Mouse (Mus musculus) ovary, adult 2 months (tissue): ENCODE results near the gene Smyd4. TPM values are rescaled to one million over a fixed set of nuclear protein-coding genes. Genes with fewer than 3 reads are reported as not detected.

Experiments used
- polyA plus RNA-seq: library from polyadenylated mRNA; depleted of rRNA; stranded (reverse); fragments of >200 nt; gene quantifications from 2 replicates; pipeline ENCODE4 v1.2.3, GENCODE M21; 2012; rRNA removed

The Smyd4 gene
- polyA plus RNA-seq, result 5.8 and 6.2 TPM in 2 replicates

DNA sequence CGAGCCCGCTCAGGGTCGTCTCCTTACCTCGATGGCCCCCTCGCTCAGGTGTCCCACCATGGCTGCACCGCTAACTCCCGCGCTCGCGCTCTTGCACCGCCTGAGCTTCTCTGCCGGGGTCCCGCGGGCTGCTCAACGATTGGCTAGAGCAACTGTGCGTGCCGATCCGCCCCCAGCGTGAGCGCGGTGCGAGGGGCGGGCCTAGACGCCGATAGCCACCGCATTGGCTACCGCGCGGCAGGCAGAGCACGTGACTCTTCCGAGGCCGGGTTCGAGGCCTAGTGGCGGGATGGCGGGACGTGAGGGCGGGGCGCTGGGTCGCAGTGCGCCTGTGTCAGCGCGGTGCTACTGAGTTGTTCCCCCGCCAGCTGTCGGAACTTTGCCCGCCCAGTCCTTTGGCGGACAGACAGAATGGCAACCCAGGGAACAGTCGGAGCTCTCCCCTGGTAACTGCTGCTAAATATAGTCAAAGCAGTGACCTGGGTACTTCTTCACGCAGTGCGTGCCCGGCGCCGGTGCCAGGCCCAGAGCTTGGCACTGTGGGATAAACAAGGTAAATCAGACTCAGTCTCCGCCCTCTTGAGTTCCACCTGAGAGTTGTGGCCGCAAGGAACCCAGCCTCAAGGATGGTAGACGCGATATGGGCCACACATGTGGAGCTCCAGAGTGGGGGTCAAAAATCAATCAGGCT, at the start of gene Smyd4, which contains the start of gene Rpa1:
Gene Smyd4 (plus strand): TSS at position 235 of the 691 bp plus-strand sequence.
Gene Rpa1 (minus strand): TSS at position 126 of the 691 bp plus-strand sequence.

DNA sequence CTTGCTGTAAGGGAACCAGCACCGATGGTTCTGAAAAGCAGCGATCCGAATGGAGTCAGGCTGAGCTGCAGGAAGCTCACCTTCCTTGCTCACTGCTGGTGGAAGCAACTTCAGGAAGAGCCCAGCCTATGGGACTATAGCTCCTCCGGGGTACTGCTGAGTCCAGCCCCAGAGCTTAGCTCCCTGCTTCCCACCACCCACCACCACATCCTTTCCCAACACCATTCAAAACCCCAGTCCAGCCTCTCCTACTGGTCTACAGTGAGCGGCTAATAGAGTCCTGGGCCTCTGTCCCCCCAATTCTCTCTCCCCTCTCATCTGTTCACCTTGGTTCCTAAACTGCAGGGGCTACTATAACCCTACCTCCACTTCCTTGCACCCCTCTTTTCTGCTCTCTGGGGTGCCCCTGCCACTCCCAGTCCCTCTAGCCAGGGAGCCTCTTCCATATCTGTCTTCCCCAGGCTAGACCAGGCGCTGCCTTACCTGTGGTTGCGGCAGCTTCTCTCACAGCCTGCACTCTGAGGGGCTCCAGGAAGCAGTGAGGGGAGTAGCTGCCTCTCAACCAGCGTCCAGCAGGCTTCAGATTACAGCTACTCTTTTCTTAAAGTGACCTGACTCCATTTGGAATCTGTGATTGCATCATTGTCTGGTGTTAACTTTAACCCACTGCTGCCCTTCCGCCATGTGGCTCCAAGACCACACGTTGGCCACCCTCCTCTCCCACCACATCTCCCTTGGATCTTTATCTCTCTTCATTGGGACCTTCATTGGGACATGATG, 74.0 kb downstream of the Smyd4 start, which contains the start of gene Serpinf1:
Gene Serpinf1 (minus strand): TSS at position 689 of the 780 bp plus-strand sequence.

DNA sequence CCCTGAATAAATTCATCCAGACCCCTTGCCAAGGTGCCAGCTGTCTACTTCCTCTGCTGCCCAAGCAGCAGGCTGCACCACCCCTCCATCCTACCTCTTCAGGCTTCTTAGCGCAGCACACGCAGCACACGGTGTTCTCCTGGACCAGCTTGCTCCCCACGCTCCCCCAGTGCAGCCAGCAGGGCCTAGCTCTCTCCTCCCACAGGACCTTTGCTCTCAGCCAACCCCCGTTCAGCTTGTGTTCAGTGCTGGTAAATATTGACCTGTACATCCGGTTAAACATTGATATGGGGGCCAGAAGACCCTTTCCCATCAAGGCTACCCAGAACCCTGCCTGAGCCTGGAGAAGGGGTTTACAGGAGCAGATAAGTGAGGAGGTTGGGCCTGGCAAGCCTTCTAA, 91.1 kb downstream of the Smyd4 start, which contains the start of gene Serpinf2:
Gene Serpinf2 (minus strand): TSS at position 229 of the 400 bp plus-strand sequence.

DNA sequence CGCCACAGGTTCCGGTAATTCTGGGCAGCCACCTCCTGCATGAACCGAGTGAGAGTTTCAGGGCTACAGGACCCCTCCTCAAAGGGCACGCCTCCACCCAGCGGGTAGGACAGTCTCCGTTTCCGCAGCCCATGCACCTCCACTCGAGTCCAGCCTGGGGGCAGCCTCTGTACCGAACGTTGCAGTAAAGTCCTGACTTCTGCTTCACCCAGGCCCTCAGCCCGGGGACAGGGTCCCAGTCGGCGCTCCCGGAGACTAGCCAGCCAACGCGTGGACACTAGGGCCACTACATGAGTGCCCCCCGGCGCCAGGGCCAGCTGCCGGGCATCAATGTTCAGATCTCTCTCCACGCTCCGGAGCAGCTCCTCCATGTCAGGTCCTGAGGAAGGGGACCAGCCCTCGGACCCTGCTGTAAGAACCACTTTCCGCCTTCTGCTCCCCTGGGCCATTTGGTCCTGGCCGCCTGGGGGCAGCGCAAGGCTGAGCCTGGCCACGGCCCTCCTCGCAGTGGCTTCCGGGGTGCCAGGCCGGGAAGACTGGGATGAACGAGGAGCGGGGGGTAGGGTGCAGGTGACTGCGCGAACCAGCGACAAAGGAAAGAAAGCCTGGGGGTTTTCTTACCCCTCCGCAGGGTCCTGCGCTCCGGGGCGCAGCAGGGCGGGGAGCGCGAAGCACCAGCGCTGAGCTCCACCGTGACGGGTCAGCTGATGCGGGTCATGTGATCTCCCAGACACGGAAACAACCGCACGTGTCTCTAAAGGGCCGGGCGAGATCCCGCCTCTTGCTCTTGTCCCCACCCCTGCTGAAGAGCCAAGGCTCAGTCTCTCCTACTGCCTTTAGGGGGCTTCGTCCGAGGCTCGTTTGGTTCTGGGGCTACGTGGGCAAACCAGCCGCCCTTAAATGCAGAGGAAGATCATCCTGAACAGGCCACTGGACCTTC, 106.0 kb downstream of the Smyd4 start, which contains the start of gene Wdr81:
Gene Wdr81 (minus strand): TSS at position 727 of the 940 bp plus-strand sequence.

Other genes starting within 250 kb of the Smyd4 start
- gene Hic1, start 178.9 kb upstream of the Smyd4 start, polyA plus RNA-seq, result 76.1 and 102 TPM in 2 replicates
- 12.9 and 16.5 TPM in 2 replicates for gene Ovca2, start 169.6 kb upstream of the Smyd4 start, polyA plus RNA-seq
- 63.7 and 64.0 TPM in 2 replicates for gene Dph1, start 157.2 kb upstream of the Smyd4 start, polyA plus RNA-seq
- gene Rtn4rl1, start 154.7 kb upstream of the Smyd4 start, polyA plus RNA-seq, result 21.0 and 21.6 TPM in 2 replicates
- gene Rpa1, start 109 bp upstream of the Smyd4 start, polyA plus RNA-seq, result 23.3 and 26.9 TPM in 2 replicates
- gene Serpinf1, start 74.3 kb downstream of the Smyd4 start, polyA plus RNA-seq, result 367 and 447 TPM in 2 replicates
- gene Serpinf2, start 91.2 kb downstream of the Smyd4 start, polyA plus RNA-seq, result 0.95 and 1.9 TPM in 2 replicates
- 23.6 and 26.6 TPM in 2 replicates for gene Wdr81, start 106.3 kb downstream of the Smyd4 start, polyA plus RNA-seq
- 30.6 and 38.9 TPM in 2 replicates for gene Tlcd2, start 113.3 kb downstream of the Smyd4 start, polyA plus RNA-seq
- 85.3 and 112 TPM in 2 replicates for gene Prpf8, start 138.4 kb downstream of the Smyd4 start, polyA plus RNA-seq
- gene Rilp, start 161.7 kb downstream of the Smyd4 start, polyA plus RNA-seq, result 3.0 and 3.9 TPM in 2 replicates
- 20.2 and 25.3 TPM in 2 replicates for gene Scarf1, start 165.1 kb downstream of the Smyd4 start, polyA plus RNA-seq
- gene Slc43a2, start 183.3 kb downstream of the Smyd4 start, polyA plus RNA-seq, result 36.2 and 37.0 TPM in 2 replicates
- 48.4 and 54.3 TPM in 2 replicates for gene Pitpna, start 239.7 kb downstream of the Smyd4 start, polyA plus RNA-seq